Mouse (Mus musculus) kidney, embryonic 16.5 days (tissue): ENCODE data around the gene Atf2. TPM values are rescaled to one million over a fixed set of nuclear protein-coding genes. Genes with fewer than 3 reads are reported as not detected.
A peak's percentile ranks its signal among the peaks of the same experiment; 100 is the strongest.

ENCODE experiments used
- ATAC-seq: fragments of 200-750 bp; cut with Nextera tagmentation; 2 replicates; pipeline ENCODE4 v1.8.0; 2017; ENCODE audit warnings: moderate TSS enrichment; ENCODE audit not compliant: low FRiP score, low TSS enrichment
- H3K27ac ChIP-seq: fragments of 300-500 bp; sonication (generic); 2 replicates; pipeline ENCODE4 v1.5.1; 2014; ENCODE audit warnings: low read length
- H3K27me3 ChIP-seq: fragments of 300-500 bp; sonication (generic); 2 replicates; pipeline ENCODE4 v1.6.1; 2014; ENCODE audit warnings: low read length, control low read depth, mixed read lengths; ENCODE audit not compliant: insufficient read depth
- H3K36me3 ChIP-seq: fragments of 300-500 bp; sonication (generic); 2 replicates; pipeline ENCODE4 v1.6.1; 2014; ENCODE audit warnings: low read length, control low read depth, mixed read lengths; ENCODE audit not compliant: insufficient read depth
- H3K4me1 ChIP-seq: fragments of 300-500 bp; sonication (generic); 2 replicates; pipeline ENCODE4 v1.6.1; 2014; ENCODE audit warnings: low read length, control low read depth, mixed read lengths; ENCODE audit not compliant: insufficient read depth
- H3K4me2 ChIP-seq: fragments of 300-500 bp; sonication (generic); replicated peaks from 2 replicates; pipeline ENCODE4 v1.6.1; 2014; ENCODE audit warnings: low read depth, low read length
- H3K4me3 ChIP-seq: fragments of 300-500 bp; sonication (generic); 2 replicates; pipeline ENCODE4 v1.5.1; 2014; ENCODE audit warnings: mild to moderate bottlenecking, low read length
- H3K9ac ChIP-seq: fragments of 300-500 bp; sonication (generic); replicated peaks from 2 replicates; pipeline ENCODE4 v1.6.1; 2014; ENCODE audit warnings: low read length
- H3K9me3 ChIP-seq: fragments of 300-500 bp; sonication (generic); 2 replicates; pipeline ENCODE4 v1.6.1; 2016; ENCODE audit warnings: low read length, control low read depth
- WGBS: fragments of 180-500 bp; shearing (Covaris S2); extraction: QIAGEN DNeasy Blood & Tissue Kit; methylation state at CpG from one replicate; pipeline ENCODE4 v1.1.7; 2014; 5-methylcytosine and 5-hydroxymethylcytosine counted together
- polyA plus RNA-seq: library from polyadenylated mRNA; unstranded; fragments of >200 nt; fragmentation: Nextera tagmentation; extraction: Ambion mirVana; gene quantifications from 2 replicates; pipeline ENCODE4 v1.2.1, GENCODE M21; 2015

Atf2 gene
- polyA plus RNA-seq: 66.9 and 75.0 TPM in 2 replicates

DNA sequence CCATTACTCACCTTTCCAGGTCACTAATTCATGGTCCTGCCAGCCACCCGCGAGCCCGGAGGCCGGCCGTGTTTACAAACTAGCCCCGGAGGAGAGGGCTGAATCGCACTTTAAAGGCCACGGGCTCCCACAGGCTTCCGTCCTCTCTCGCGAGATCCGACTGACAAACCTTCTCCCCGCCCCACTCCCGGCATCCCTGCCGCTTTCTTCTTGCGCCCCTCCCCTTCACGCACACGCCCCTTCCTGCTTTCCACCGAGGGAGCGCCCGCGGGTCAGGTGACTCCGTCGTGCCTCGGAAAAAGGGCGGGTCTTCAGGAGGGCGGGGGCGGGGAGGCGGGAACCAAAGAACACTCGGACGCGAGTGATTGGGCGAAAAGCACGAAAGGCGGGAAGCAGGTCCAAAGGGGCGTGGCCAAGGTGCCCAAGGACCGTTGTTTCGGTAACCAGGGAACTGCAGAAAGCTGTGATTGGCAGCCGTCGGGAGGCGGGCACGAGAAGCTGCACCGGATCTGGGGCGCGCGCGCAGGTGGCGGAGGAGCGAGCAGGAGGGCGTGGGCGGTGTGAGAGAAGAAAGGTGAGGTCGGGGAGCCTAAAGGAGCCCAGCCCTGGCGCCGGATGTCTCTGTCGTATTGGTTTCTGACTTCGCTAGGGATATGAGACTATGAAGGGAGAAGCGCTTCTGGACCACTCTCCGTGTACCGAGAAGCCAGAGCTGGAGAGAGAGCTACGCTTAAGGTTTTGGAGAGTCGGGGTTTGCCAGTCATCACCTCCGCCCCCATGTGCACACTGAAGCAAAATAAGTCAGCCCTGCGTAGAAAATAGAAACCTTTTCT, at the start of gene Atf2:
Gene Atf2 (minus strand): TSS at position 176 of the 833 bp plus-strand sequence.
- peak within 1 kb of the TSS; percentile 99 for H3K9ac ChIP-seq
- H3K36me3 ChIP-seq: no peaks in the 10 kb centered on the region
- peak within 1 kb of the TSS; percentile 99 for H3K4me3 ChIP-seq
- ATAC-seq: peak; percentile 97
- no peaks in the 10 kb centered on the region for H3K27me3 ChIP-seq
- H3K4me1 ChIP-seq: peaks cover 9% of the 10 kb centered on the region; the same call in 1 of the 2 replicates
- peak within 1 kb of the TSS; percentile 93 for H3K27ac ChIP-seq
- H3K9me3 ChIP-seq: no peaks in the 10 kb centered on the region
- peak within 1 kb of the TSS; percentile 80 for H3K4me2 ChIP-seq
- WGBS: 0% methylated on average over 62 of the region's 63 CpGs

DNA sequence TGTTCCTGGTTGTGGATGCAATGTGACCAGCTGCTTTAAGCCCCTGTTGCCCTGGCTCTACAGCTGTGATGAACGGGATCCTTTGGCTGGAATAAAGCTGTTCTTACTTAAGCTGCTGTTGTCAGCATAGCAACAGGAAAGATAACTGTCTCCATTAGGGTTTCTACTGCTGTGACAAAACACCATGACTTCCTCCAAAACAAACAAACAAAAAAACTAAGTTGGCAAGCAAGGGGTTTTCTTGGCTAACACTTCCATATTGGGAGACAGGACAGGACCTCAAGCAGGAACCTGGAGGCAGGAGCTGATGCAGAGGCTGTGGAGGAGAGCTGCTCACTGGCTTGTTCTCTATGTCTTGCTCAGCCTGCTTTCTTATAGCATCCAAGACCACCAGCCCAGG, 48.8 kb upstream of the Atf2 start:
- Histone ChIP-seq H3K36me3 (no peaks in the 10 kb centered on the region), H3K4me2 (no peak overlapping the region), H3K4me1 (no peaks in the 10 kb centered on the region), H3K9me3 (no peaks in the 10 kb centered on the region), H3K4me3 (no peak overlapping the region), H3K27me3 (no peaks in the 10 kb centered on the region), H3K27ac (no peak overlapping the region), H3K9ac (no peak overlapping the region)
- WGBS: 68% methylated on average over 1 of the region's 1 CpGs
- ATAC-seq: no peak

DNA sequence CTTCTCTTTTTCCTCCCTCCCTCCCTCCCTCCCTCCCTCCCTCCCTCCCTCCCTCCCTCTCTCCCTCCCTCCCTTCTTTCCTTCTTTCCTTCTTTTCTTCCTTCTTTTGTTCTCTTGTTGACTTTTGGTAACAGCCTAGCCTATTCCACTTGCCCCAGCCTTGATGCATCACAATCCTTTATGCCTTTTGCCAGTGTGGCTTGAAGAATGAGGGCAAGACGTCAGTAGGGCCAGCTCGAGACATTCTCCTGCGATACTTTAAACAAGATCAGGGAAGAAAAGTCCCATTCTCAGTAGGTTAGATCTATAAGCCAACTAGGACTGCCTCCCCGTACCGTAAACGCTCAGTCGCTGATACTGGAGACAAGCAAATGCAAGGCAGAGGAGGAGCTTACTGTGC, 48.0 kb upstream of the Atf2 start:
- no peaks in the 10 kb centered on the region for H3K27me3 ChIP-seq
- no peak overlapping the region for H3K27ac ChIP-seq
- no peak overlapping the region for H3K4me3 ChIP-seq
- no peaks in the 10 kb centered on the region for H3K4me1 ChIP-seq
- H3K4me2 ChIP-seq: no peak overlapping the region
- no peak overlapping the region for H3K9ac ChIP-seq
- H3K9me3 ChIP-seq: no peaks in the 10 kb centered on the region
- whole genome bisulfite sequencing: 83% methylated on average over 7 of the region's 7 CpGs
- no peak for ATAC-seq
- H3K36me3 ChIP-seq: no peaks in the 10 kb centered on the region

DNA sequence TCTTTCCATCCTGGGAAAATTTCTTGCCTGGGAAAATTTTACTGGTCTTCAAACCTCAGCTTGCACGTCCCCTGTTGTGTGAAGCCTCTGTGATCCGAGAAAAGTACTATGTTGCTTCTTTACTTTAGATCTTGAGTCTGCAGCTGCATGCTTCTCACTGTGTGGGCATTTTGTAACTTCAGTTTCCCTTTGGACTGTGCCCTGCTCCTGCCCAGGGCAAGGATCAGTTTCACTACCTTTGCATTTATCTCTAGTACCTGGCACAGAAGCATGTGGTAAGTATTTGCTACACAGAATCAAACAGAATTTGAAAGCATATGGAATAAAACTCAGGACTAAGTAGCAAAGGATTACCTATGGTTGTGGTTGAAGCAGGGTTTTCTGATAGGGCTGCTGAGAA, 46.5 kb upstream of the Atf2 start:
- H3K4me2 ChIP-seq: no peak overlapping the region
- 86% methylated on average over 2 of the region's 2 CpGs for WGBS
- H3K27ac ChIP-seq: no peak overlapping the region
- no peak overlapping the region for H3K9ac ChIP-seq
- no peak overlapping the region for H3K4me3 ChIP-seq
- no peaks in the 10 kb centered on the region for H3K27me3 ChIP-seq
- no peak for ATAC-seq
- no peaks in the 10 kb centered on the region for H3K9me3 ChIP-seq
- H3K36me3 ChIP-seq: no peaks in the 10 kb centered on the region
- H3K4me1 ChIP-seq: no peaks in the 10 kb centered on the region

DNA sequence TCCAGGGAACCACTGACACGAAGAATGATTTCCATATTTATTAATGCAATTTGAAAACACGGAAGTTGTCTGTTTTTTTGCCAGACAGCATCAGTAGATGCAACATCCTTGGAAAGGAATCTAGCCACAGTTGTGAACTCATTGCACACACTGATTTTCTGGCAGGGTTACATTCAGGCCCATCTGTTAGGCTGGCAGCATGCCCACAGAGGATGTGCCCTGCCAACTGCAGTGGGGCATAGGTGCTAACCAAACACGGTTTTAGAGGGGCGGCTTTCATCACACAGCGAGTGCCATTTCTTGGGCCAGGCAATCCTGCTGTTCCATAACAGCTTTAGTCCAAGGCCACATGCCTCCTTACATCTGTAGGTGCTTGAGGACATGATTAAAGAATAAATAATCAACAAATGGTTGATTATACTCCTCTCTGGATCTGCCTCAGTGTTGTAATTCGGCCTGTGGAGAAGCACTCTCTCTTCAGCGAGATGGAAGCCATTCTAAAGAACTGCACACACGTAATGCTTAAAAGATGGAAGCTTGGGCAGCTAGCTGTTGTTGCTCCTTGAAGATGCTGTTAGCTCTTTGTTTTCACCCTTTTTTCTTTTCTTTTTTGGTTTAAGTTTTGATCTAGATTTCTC, 40.4 kb upstream of the Atf2 start:
- no peaks in the 10 kb centered on the region for H3K27me3 ChIP-seq
- no peaks in the 10 kb centered on the region for H3K4me1 ChIP-seq
- ATAC-seq: no peak

DNA sequence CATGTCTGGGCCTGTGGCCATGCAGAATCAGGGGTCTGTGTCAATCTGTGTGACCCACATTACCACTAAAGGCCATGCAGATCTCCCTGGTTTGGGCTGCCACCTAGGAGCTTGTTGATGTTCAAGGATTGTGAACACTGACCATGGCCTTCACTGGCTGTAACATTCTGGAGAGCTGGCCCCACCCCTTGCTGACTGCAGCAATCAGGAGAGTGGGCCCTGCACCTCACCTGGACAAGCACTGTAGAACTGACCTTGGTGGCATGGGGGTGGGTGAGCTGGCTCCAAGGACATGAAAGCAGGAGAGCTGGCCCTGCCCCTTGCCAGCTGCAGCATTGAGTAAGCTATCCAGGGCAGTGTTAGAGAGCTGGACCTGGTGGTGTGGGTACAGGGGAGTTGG, 35.3 kb upstream of the Atf2 start:
- H3K27me3 ChIP-seq: no peaks in the 10 kb centered on the region
- H3K9me3 ChIP-seq: no peaks in the 10 kb centered on the region
- no peak for ATAC-seq
- no peak overlapping the region for H3K4me2 ChIP-seq
- no peaks in the 10 kb centered on the region for H3K4me1 ChIP-seq
- no peak overlapping the region for H3K9ac ChIP-seq
- H3K36me3 ChIP-seq: no peaks in the 10 kb centered on the region
- H3K27ac ChIP-seq: no peak overlapping the region
- no peak overlapping the region for H3K4me3 ChIP-seq

More for the DNA sequence above, 40.4 kb upstream of the Atf2 start:
- H3K9me3 ChIP-seq: no peaks in the 10 kb centered on the region
- no peak overlapping the region for H3K9ac ChIP-seq
- H3K27ac ChIP-seq: no peak overlapping the region
- WGBS: 88% methylated on average over 8 of the region's 8 CpGs
- H3K36me3 ChIP-seq: no peaks in the 10 kb centered on the region
- H3K4me2 ChIP-seq: no peak overlapping the region
- no peak overlapping the region for H3K4me3 ChIP-seq

DNA sequence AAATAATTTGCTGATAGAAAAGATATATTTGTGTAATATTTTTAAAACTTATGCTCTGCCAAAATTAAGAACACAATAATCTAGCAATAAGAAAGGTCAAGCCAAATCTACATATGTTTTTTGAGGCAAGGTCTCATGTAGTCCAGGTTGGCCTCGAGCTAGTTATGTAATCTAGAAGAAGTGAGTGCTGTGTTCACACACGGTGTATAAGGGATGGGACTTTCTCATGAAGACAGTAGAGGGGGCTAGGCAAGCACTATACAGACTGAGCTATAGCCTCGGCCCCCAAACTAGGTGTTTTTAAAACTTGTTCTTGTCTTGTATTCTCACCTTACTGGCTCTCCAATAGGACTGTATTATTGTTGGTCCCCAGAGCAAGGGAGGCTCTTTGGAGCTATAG, 33.1 kb upstream of the Atf2 start:
- Histone ChIP-seq H3K9me3 (no peaks in the 10 kb centered on the region), H3K4me2 (no peak overlapping the region), H3K9ac (no peak overlapping the region), H3K4me3 (no peak overlapping the region), H3K27me3 (no peaks in the 10 kb centered on the region), H3K27ac (no peak overlapping the region), H3K4me1 (no peaks in the 10 kb centered on the region), H3K36me3 (no peaks in the 10 kb centered on the region)
- WGBS: 60% methylated on average over 3 of the region's 3 CpGs
- peak; percentile 70; the same call in 1 of the 2 replicates for ATAC-seq

DNA sequence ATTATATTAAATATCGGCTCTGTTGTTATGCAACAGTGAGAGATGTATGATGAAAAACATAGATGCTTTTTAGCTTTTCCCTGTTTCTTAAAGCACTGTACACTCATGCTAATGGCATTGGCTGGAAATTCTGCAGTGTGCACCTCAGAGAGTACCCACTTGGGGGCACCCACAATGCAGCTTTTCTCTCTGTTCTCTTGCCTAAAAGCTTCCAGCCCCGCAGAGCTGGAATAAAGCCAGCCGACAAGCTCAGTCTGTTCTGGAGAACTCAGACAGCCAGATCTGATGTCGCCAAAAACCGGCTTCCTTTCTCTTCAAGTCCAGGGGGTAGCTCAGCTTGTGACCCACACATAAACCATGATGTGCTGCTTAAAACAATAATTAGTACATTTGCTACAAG, 32.6 kb upstream of the Atf2 start:
- WGBS: 16% methylated on average over 5 of the region's 5 CpGs
- ATAC-seq: peak; percentile 54; the same call in 1 of the 2 replicates
- H3K4me2 ChIP-seq: no peak overlapping the region
- H3K4me3 ChIP-seq: no peak overlapping the region
- H3K27me3 ChIP-seq: no peaks in the 10 kb centered on the region
- H3K27ac ChIP-seq: no peak overlapping the region
- no peaks in the 10 kb centered on the region for H3K36me3 ChIP-seq
- no peaks in the 10 kb centered on the region for H3K4me1 ChIP-seq
- H3K9me3 ChIP-seq: no peaks in the 10 kb centered on the region
- H3K9ac ChIP-seq: no peak overlapping the region

DNA sequence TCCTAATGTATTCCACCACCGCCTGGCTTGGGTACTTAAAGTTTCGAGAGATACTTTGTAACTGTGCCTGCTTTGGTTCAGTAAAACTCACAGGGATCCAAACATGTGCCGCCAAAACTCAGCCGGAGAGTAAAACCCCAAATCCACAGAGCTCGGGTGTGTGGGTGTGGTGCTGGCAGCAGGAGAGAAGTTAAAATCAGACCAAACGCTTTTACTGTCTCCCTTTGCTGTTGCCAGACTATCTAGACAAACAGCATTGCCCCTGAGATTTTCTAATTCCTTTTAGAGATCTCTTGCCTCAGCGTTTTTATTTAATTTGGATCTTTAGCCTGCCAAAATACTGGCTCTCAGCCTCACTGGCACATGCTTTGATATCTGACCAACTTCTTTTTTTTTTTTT, 27.2 kb upstream of the Atf2 start:
- no peaks in the 10 kb centered on the region for H3K36me3 ChIP-seq
- no peaks in the 10 kb centered on the region for H3K9me3 ChIP-seq
- H3K4me3 ChIP-seq: no peak overlapping the region
- WGBS: 72% methylated on average over 7 of the region's 7 CpGs
- no peaks in the 10 kb centered on the region for H3K4me1 ChIP-seq
- ATAC-seq: no peak
- no peak overlapping the region for H3K9ac ChIP-seq
- peaks cover 3% of the 10 kb centered on the region; the same call in 1 of the 2 replicates for H3K27me3 ChIP-seq
- H3K4me2 ChIP-seq: no peak overlapping the region
- no peak overlapping the region for H3K27ac ChIP-seq

DNA sequence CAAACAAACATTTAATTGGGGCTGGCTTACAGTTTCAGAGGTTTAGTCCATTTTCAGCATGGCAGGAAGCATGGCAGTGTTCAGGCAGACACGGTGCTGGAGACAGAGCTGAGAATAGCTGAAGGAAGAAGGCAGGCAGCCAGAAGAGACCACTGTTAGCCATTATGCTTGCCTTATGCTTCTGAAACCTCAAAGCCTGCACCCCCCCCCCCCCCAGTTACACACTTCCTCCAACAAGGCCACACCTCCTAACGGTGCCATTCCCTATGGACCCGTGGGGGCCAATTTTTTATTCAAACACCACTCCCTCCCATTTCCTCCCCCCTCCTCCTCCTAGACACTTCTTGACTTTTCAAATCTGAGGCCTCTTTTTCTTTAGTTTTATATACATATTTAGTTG, 19.8 kb upstream of the Atf2 start:
- 67% methylated on average over 3 of the region's 3 CpGs for WGBS
- H3K27me3 ChIP-seq: peaks cover 3% of the 10 kb centered on the region; the same call in 1 of the 2 replicates
- no peak overlapping the region for H3K9ac ChIP-seq
- H3K4me3 ChIP-seq: no peak overlapping the region
- H3K36me3 ChIP-seq: peaks cover 20% of the 10 kb centered on the region
- H3K27ac ChIP-seq: no peak overlapping the region
- H3K4me1 ChIP-seq: peaks cover 16% of the 10 kb centered on the region; the same call in 1 of the 2 replicates
- no peaks in the 10 kb centered on the region for H3K9me3 ChIP-seq
- no peak for ATAC-seq
- no peak overlapping the region; the same call in 1 of the 2 replicates for H3K4me2 ChIP-seq
